Mouse (Mus musculus) right cerebral cortex, adult 2 months (tissue): ENCODE measurements at regions not wholly inside any gene's neighbourhood (a gene's known extent, or its start where the extent isn't known, plus 50 kb on each side); places are given as distances from the start of the nearest gene placed in this dataset.

Source experiments
- DNase-seq, 2 experiments: peaks; one replicate each; pipeline ENCODE4 v3.0.0; 2021 to 2022; ENCODE audit warnings: low spot score in 2 of 2

- DNase-seq: peak in 1 of 2 experiments; percentile 12
Observed at GRCm38 (mm10) chr1:51697265-51698192, 218.3 kb downstream of the Myo1b start.

- DNase-seq: no peak
Observed at GRCm38 (mm10) chr1:51696471-51696870, 218.2 kb upstream of the Nabp1 start.

- no peak for DNase-seq
Observed at GRCm38 (mm10) chr1:51690878-51691277, 212.7 kb upstream of the Nabp1 start.

- peak in 1 of 2 experiments; percentile 25 for DNase-seq
Observed at GRCm38 (mm10) chr1:51689461-51690223, 211.4 kb upstream of the Nabp1 start.

GRCm38 (mm10) chr1:51688946-51689345 is 210.7 kb upstream of the Nabp1 start:
- DNase-seq: no peak

GRCm38 (mm10) chr1:51688224-51688545 is 210.0 kb upstream of the Nabp1 start:
- no peak for DNase-seq

GRCm38 (mm10) chr1:51687484-51688223 is 209.4 kb upstream of the Nabp1 start:
- no peak for DNase-seq

- no peak for DNase-seq
Observed at GRCm38 (mm10) chr1:51686759-51687158, 208.5 kb upstream of the Nabp1 start.

- DNase-seq: no peak
Observed at GRCm38 (mm10) chr1:51682273-51682672, 204.0 kb upstream of the Nabp1 start.

- DNase-seq: no peak
Observed at GRCm38 (mm10) chr1:51681872-51682271, 203.6 kb upstream of the Nabp1 start.

GRCm38 (mm10) chr1:51680725-51681124 is 202.5 kb upstream of the Nabp1 start:
- no peak for DNase-seq

GRCm38 (mm10) chr1:51678290-51678928 is 200.2 kb upstream of the Nabp1 start:
- no peak for DNase-seq

- no peak for DNase-seq
Observed at GRCm38 (mm10) chr1:51677802-51678201, 199.6 kb upstream of the Nabp1 start.

GRCm38 (mm10) chr1:51671691-51672090 is 193.5 kb upstream of the Nabp1 start:
- DNase-seq: no peak

GRCm38 (mm10) chr1:51671287-51671686 is 193.1 kb upstream of the Nabp1 start:
- no peak for DNase-seq

GRCm38 (mm10) chr1:51670009-51670408 is 191.8 kb upstream of the Nabp1 start:
- DNase-seq: no peak

GRCm38 (mm10) chr1:51668881-51669280 is 190.7 kb upstream of the Nabp1 start:
- DNase-seq: no peak

- no peak for DNase-seq
Observed at GRCm38 (mm10) chr1:51660531-51660930, 182.3 kb upstream of the Nabp1 start.

GRCm38 (mm10) chr1:51657203-51657602 is 179.0 kb upstream of the Nabp1 start:
- DNase-seq: no peak

- DNase-seq: no peak
Observed at GRCm38 (mm10) chr1:51650653-51650995, 172.4 kb upstream of the Nabp1 start.

GRCm38 (mm10) chr1:51649963-51650652 is 171.9 kb upstream of the Nabp1 start:
- DNase-seq: no peak
